Comparison of ENCODE assay signal across 17 mouse cellular contexts in the genomic region with DNA sequence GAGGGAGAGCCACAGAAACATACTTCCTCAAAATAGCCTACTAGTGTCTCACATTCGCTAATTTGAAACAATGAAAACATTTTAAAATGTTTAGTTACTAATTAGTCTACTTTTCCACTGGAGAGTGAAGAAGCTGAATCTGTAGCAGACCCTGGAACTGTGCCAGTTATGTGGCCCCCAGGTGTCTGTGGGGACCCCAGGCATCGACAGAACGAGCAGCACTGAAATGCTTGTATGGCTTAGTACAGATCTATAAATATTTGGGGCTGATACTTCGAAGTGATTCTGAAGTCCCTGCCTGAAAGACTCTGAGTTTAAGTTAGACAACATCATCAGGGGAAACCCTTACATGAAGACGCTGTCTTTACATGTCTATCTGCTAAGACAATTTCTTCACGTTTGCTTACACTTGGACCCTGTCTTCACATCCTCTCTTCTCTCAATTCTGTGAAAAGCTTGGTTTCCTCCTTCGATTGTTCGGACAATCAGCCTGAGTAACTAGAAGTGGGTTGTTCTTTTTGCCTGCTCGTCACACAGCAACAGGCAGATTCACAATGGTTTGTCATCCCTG.
"Had no signal": no experiment of that assay in that cellular context is flagged by ENCODE, and none has a peak within 500 bp of the region (broad histone marks: within the 10 kb centered on the region; RNA-seq: fewer than 3 reads in every experiment).

No protein-coding gene starts in this region.

- ATAC-seq: intestine, postnatal 0 days had no signal

- H3K36me3 ChIP-seq: kidney, embryonic 15.5 days; lung, embryonic 15.5 days had no signal

- H3K4me2 ChIP-seq: kidney, embryonic 15.5 days; lung, embryonic 15.5 days; midbrain, embryonic 11.5 days had no signal

- H3K9ac ChIP-seq: kidney, embryonic 15.5 days; liver, embryonic 14.5 days; lung, embryonic 15.5 days had no signal

- H3K4me3 ChIP-seq: kidney, embryonic 15.5 days; left cerebral cortex, adult 2 months; lung, embryonic 15.5 days had no signal

- H3K9me3 ChIP-seq: kidney, embryonic 15.5 days; lung, embryonic 15.5 days had no signal

- DNase-seq: kidney, adult 2 months; kidney, postnatal 10 days; kidney, postnatal 36 days; layer of hippocampus, postnatal 36 days; lung, adult 18-20 months; lung, postnatal 14 days; lung, postnatal 4 days; midbrain, embryonic 14.5 days; right cerebral cortex, adult 18-20 months; right cerebral cortex, postnatal 25 days had no signal

- H3K27ac ChIP-seq: kidney, embryonic 15.5 days; left cerebral cortex, adult 2 months; liver, embryonic 14.5 days; lung, embryonic 15.5 days; stomach, postnatal 0 days had no signal

- H3K27me3 ChIP-seq: kidney, embryonic 15.5 days; lung, embryonic 15.5 days had no signal
